Mouse (Mus musculus): ENCODE results near the gene Atp8a2. TPM values are rescaled to one million over a fixed set of nuclear protein-coding genes. Genes with fewer than 3 reads are reported as not detected.
"Not testable (repeated sequence)": the region's sequence is repeated elsewhere in the genome, so short reads cannot be mapped to it uniquely, and the experiment has no call there.

Gene Atp8a2
- total RNA-seq, 4 experiments from 2014 or later, result 4.8 to 11.0 (median 9.3) TPM

GRCm38 (mm10) chr14:59648611-59649010 lies 548.4 kb downstream of the Atp8a2 start:
- no peak for DNase-seq (ENCODE audit: low spot score)

DNA sequence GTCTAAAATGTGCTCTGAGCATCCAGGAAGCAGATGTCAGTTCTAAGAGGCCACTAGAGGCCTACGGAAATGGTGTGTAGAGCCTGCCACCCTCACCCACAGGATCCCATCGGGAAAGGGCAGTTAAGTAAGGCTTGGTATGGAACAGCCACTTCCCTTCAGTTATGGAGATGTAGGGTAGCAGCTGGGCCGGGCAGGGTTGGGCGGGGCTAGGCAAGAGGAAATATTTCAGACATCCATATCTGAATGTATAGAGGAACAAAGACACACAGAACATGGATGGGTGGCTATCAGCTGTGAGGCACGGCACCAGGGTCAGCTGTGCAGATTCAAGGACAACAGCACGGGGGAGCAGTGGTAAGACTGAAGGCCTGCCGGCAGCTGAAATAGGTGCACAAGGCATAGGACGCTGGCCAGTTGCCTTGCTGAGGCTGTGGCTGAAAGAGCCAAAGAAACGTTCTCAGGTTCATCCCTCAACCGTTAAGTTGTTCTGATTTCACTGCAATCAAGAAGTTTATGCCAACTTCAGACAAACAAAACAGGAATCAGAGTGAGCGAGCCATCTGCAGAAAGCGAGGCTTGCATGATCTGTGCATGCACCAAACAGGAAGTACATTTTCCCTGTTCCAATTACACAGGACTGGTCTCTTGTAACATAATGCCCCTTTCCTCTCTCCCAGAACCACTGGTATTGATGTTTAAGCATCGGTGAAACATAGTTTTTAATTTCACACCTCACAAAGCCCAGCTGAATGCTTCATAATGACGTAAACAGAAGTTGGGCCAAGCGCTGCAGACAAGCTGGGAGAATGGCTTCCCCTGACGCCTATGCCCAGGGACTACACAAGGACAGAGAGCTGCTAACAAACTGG lies 549.9 kb downstream of the Atp8a2 start:
- no peak for DNase-seq (ENCODE audit: low spot score)

GRCm38 (mm10) chr14:59644896-59645295 lies 552.1 kb downstream of the Atp8a2 start:
- DNase-seq (ENCODE audit: low spot score), result no peak

DNA sequence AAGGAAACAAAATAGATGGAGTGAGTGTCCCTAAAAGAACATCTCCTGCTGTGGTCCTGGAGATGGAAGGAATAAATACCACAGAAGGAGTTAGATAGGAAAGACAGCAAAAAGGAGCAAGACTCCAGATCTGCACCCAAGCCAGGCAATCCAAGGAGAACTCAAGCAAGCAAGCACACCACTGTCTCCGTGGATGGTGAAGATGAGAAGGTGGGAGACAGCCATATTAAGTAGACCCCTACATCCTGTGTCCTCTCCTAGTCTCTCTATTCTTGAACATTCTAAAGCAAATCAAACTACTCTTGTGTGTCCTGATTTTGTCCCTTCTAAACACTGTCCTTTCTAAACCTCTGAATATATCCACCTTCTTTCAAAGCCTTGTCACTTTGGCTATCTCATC lies 552.8 kb downstream of the Atp8a2 start:
- DNase-seq (ENCODE audit: low spot score), result no peak

DNA sequence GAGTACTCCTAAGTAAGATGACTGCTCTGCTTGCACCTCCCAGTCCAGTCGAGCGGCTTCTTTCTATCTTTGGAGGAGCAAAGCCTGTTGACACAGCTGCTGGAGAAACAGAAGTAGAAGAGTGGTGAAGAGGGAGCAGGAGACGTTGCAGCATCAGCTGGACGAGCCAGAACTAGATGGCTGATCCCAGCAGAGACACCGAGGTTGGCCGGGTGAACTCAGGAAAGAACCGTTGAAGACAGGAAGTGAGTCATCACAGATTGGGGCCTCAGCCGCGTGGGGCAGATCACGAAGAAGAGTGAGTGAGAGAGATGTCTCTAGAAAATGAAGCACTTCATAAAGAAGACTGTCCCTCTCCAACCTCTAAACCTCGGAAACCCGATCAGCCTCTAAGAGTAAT lies 553.4 kb downstream of the Atp8a2 start:
- DNase-seq (ENCODE audit: low spot score), result no peak

DNA sequence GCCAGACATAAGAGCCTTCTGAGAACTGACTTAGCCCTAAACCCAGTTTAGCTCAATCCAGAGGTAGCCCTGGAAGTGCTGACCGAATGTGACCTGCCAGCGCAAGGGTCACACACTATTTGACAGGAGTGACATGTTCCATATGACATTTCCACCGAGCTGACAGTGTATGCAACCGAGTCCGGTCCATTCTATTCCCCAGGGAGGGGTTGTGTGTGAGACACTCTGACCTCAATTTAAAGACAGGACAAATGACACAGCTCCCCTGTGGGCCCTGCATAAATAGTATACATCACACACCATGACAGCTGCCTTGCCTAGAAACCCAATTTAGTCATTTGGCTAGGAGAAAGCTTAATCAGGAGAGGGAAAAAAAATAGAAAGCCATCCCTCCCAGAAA lies 555.1 kb downstream of the Atp8a2 start:
- no peak for DNase-seq (ENCODE audit: low spot score)

DNA sequence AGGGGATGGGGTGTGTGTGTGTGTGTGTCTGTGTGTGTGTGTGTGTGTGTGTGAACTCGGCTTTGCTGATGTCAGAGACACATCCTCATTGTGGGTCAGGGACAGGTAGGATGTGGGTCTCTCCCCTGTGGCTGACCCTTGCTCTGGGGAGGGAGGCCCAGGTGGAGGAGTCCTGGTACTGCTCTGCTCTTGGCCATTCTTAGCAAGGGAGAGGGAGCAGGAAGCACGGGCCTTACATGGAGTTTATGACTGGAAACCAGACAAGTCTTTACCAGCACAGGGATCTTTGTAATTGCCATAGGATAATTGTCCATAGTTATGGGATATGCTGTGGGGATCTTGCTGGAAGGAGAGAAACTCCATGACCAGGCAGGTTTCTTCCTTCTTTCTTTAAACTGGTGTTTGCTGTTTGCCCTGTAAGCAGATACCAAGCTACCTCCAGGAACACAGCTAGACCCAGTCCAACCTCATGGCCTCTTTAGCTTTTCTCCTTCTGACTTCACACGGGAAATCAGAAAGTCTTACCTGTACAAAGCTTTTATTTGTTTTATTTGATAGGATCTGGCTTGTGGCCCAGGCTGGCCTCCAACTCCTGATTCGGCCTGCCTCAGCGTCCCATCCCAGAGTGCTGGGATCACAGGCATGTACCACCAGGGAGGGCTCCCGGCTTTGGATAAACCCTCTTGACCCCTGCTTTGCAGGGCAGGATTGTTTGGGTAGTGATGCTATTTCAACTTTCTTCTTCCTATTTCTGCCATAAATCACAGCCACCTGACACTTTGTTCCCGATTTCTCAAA lies 557.9 kb downstream of the Atp8a2 start:
- DNase-seq (ENCODE audit: low spot score), result no peak

GRCm38 (mm10) chr14:59633988-59634387 lies 563.0 kb downstream of the Atp8a2 start:
- no peak for DNase-seq (ENCODE audit: low spot score)

GRCm38 (mm10) chr14:59633295-59633898 lies 563.6 kb downstream of the Atp8a2 start:
- no peak for DNase-seq (ENCODE audit: low spot score)

DNA sequence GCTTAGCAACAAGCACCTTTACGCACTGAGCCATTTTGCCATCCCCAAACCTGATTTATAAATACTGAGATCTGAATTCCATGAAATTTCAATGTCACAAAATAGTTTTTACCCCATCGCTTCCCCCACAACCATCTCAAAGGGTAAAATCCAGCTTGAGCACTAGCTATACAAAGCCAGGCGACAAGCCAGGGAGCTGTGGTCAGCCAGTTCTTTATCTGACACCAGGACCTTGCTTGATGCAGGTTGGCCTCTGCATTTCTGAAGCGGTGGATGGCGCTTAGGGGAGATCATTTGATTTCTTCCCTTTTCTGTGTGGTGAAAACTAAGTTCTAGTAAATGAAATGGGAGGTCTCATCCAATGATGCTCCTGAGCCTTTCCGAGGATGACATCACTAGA lies 564.9 kb downstream of the Atp8a2 start:
- no peak for DNase-seq (ENCODE audit: low spot score)

DNA sequence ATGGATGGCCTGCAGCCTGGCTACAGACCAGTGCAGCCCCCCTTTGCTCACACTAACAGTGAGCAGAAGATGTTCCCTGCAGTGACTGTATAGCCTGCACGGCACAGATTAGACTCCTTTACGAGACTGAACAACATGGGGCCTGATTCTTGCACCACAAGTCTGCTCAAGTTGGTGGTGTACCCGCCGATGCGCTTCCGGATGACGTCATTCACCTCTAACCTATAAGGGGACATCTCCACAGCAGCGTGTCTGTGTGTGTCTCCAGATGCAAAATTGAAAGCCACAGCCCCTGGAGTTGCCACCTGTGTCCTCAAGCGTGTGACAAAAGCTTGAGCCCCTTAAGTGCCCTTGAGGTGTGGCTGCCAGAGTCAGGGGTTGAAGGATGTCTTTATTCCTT lies 566.9 kb downstream of the Atp8a2 start:
- no peak for DNase-seq (ENCODE audit: low spot score)

DNA sequence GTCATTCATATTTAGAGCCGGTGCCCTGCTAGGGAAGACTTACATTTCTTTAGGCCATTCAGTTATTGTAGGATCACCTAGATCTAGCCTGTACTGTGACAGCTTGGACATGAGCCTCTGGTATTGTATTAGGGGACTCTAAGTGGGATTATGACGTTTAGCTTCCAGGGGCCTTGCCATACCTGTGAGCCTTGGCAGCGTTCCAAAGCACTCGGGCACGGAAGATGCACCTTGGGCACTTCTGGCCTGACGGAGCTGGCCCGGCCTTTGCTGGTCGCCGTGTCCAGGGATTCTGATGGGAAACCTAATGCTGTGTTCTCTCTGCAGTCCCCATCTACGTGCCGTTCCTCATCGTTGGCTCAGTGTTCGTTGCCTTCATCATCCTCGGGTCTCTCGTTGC lies 567.7 kb downstream of the Atp8a2 start:
- no peak for DNase-seq (ENCODE audit: low spot score)

DNA sequence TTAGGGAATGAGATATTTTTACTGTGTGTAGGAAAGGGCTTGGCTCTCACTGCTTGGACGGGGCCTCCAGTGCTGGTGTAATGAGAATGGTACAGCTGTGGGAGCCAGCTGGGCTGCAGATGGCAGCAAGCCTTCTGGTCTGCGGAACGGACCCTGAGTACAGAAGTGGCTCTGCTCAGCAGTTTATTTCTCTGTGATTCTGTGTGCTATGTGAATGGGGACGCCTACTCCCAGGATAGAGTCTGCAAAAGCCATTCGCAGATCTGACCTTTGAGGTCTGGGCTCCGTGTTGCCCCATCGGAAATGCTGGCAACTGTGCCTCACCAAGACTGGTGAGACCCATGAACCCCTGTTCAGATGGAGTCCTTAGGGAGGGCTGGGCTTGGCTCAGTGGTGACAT lies 569.2 kb downstream of the Atp8a2 start:
- no peak for DNase-seq (ENCODE audit: low spot score)

GRCm38 (mm10) chr14:59627142-59627680 lies 569.8 kb downstream of the Atp8a2 start:
- DNase-seq (ENCODE audit: low spot score), result no peak

DNA sequence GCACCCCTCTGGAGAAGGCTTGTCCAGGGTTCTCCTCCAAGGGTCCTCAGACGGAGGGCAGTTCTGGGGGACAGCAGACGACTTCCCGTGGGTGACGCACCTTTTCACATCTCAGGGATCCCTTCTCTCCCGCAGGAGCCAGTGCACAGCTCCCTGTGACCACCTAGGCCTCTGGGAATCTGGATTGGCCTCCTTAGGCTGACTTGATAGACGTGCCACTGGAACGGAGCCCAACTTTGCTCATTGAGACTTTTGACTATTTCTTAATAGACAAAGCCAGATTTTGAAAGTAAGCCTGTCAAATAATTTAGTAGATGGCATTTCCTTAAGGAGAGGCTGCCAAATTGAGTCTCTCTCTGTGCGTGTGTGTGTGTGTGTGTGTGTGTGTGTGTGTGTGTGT lies 570.3 kb downstream of the Atp8a2 start:
- DNase-seq (ENCODE audit: low spot score), result no peak

DNA sequence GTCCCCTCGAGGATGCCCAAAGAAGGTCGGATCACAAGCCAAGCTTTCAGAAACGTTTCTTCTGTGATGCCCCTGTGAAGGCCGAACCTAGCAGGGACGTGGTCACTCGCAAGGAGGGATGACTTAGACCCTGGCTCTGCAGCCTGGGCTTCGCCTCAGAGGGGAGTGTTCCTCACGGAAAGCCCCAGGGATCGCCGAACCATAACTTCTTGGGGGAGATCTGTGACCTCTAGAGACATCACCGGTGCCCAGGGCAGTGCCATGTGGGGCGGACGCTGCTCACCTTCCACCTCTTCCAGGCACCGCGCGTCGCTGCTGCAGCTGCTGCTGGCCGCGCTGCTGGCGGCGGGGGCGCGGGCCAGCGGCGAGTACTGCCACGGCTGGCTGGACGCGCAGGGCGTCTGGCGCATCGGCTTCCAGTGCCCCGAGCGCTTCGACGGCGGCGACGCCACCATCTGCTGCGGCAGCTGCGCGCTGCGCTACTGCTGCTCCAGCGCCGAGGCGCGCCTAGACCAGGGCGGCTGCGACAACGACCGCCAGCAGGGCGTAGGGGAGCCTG lies 571.1 kb downstream of the Atp8a2 start:
- no peak for DNase-seq (ENCODE audit: low spot score)

DNA sequence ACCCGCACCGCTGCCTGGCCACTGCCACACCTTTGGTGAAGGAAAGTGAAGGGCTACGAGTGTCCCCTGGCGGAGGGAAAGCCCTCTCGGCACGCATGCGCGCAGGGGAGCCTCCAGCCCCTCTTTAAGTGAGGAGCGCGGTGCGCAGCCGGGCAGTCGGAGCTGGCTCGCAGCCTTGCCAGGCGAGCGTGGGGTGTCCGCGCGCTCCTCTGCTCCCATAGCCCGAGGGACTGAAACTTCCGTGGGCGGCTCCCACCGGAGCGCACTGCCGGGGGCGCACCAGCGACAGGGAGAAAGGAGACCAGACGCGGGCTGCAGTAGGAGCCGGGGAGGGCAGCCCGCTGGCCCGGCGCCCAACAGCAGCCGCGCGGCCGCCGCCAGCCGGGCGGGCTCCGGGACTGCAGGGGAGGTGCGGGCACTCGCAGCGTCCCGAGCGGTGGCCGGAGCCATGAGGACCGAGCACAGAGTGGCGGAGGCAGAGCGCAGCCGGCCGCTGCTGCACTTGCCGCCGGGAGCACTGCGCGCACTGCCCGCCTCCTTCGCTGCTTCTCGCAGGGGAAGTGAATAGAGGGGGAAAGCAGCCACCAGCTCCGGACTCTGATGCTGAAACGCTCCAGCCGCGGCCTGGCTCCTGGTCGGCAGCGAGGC lies 571.7 kb downstream of the Atp8a2 start, which contains the start of gene Shisa2:
Gene Shisa2 (plus strand): TSS at position 151 of the 648 bp plus-strand sequence.
- DNase-seq (ENCODE audit: low spot score), result peak; percentile 23

GRCm38 (mm10) chr14:59624326-59624885 lies 572.6 kb downstream of the Atp8a2 start:
- DNase-seq (ENCODE audit: low spot score), result no peak

DNA sequence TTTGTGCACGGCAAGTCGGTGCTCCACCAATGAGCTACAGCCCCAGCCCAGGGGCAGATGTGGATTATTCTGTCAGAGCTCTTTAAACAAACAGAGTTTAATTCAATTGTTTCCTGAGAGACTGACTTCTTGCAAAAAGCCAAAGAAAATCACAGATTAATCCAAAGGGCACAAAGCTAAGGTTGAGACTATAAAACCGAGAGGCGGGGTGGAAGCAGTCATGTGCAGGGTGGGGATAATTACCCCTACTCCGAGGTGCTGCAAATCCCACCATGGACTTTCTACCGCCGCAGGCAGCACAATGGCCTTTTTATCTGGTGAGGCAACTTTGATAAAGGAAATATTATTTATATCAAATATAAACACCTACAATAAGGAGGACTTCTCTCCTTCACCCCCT lies 580.2 kb downstream of the Atp8a2 start:
- no peak for DNase-seq (ENCODE audit: low spot score)

DNA sequence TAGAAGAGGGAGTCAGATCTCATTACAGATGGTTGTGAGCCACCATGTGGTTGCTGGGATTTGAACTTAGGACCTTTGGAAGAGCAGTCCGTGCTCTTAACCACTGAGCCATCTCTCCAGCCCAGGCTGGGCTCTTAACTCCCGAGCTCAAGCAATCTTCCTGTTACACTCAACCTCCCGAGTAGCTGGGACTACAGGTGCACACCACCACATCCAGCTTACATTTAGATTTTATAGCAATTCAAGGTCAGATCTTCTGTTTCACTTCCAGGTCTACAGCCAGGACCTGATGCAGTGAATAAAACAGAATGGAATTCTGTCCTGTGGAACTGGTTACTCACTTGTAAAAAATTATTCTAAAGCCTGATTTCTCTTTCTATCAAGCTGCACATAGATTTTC lies 582.8 kb downstream of the Atp8a2 start:
- DNase-seq (ENCODE audit: low spot score), result not testable (repeated sequence)

Measured in heart, adult 8-10 months (tissue).